Mouse (Mus musculus) layer of hippocampus, adult 2 months (tissue): ENCODE data around the gene Pbx3. TPM values are rescaled to one million over a fixed set of nuclear protein-coding genes. Genes with fewer than 3 reads are reported as not detected.
A peak's percentile ranks its signal among the peaks of the same experiment; 100 is the strongest.

Source experiments
- DNase-seq, 2 experiments: peaks; one replicate each; pipeline ENCODE4 v3.0.0; 2022; ENCODE audit warnings: low spot score in 2 of 2
- H3K27ac ChIP-seq: fragments of 200-600 bp; 2 replicates; pipeline ENCODE4 v1.8.1; 2022
- H3K4me3 ChIP-seq: fragments of 200-600 bp; 2 replicates; pipeline ENCODE4 v1.8.1; 2022; ENCODE audit warnings: mild to moderate bottlenecking
- CTCF ChIP-seq: fragments of 200-600 bp; conservative IDR thresholded peaks from 2 replicates; pipeline ENCODE4 v1.8.1; 2022; ENCODE audit warnings: antibody characterized with exemption, mild to moderate bottlenecking, moderate library complexity
- total RNA-seq, 2 experiments: library from RNA; stranded (reverse); gene quantifications; 2 replicates each; pipeline ENCODE4 v1.2.3; 2021

Gene Pbx3
- total RNA-seq, 2 experiments from 2014 or later: 7.0 TPM

GRCm38 (mm10) chr2:34370725-34371440, 2.1 kb downstream of the Pbx3 start:
- TF ChIP-seq CTCF: no peak
- no peak overlapping the region; the same call in 1 of the 2 replicates for H3K27ac ChIP-seq
- H3K4me3 ChIP-seq: peak overlapping the region; percentile 67
- no peak for DNase-seq

- Histone ChIP-seq H3K27ac (no peak overlapping the region), H3K4me3 (peak overlapping the region; percentile 67; the same call in 1 of the 2 replicates)
- no peak for TF ChIP-seq CTCF
- no peak for DNase-seq
Measured at GRCm38 (mm10) chr2:34370349-34370724, 2.6 kb downstream of the Pbx3 start.

GRCm38 (mm10) chr2:34368396-34368795, 4.5 kb downstream of the Pbx3 start:
- no peak overlapping the region for H3K27ac ChIP-seq
- no peak for DNase-seq
- TF ChIP-seq CTCF: no peak
- no peak overlapping the region for H3K4me3 ChIP-seq

- no peak for TF ChIP-seq CTCF
- no peak for DNase-seq
- no peak overlapping the region for H3K27ac ChIP-seq
- H3K4me3 ChIP-seq: no peak overlapping the region
Measured at GRCm38 (mm10) chr2:34367024-34367423, 5.9 kb downstream of the Pbx3 start.

GRCm38 (mm10) chr2:34363678-34364077, 9.3 kb downstream of the Pbx3 start:
- DNase-seq: no peak
- TF ChIP-seq CTCF: no peak
- H3K27ac ChIP-seq: no peak overlapping the region
- no peak overlapping the region for H3K4me3 ChIP-seq

- TF ChIP-seq CTCF: no peak
- H3K4me3 ChIP-seq: no peak overlapping the region
- H3K27ac ChIP-seq: no peak overlapping the region
- DNase-seq: no peak
Measured at GRCm38 (mm10) chr2:34355801-34356211, 17.1 kb downstream of the Pbx3 start.

GRCm38 (mm10) chr2:34352006-34352405, 20.9 kb downstream of the Pbx3 start:
- no peak overlapping the region for H3K4me3 ChIP-seq
- no peak for DNase-seq
- no peak for TF ChIP-seq CTCF
- no peak overlapping the region for H3K27ac ChIP-seq

- no peak for TF ChIP-seq CTCF
- no peak for DNase-seq
- no peak overlapping the region for H3K4me3 ChIP-seq
- H3K27ac ChIP-seq: no peak overlapping the region
Measured at GRCm38 (mm10) chr2:34347096-34347495, 25.8 kb downstream of the Pbx3 start.

- TF ChIP-seq CTCF: no peak
Measured at GRCm38 (mm10) chr2:34298664-34299063, 74.3 kb downstream of the Pbx3 start.

GRCm38 (mm10) chr2:34298202-34298601, 74.7 kb downstream of the Pbx3 start:
- H3K4me3 ChIP-seq: no peak overlapping the region
- DNase-seq: no peak

More at GRCm38 (mm10) chr2:34298664-34299063, 74.3 kb downstream of the Pbx3 start:
- Histone ChIP-seq H3K4me3 (no peak overlapping the region), H3K27ac (no peak overlapping the region)
- DNase-seq: no peak

GRCm38 (mm10) chr2:34289726-34290125, 83.2 kb downstream of the Pbx3 start:
- TF ChIP-seq CTCF: no peak
- Histone ChIP-seq H3K27ac (no peak overlapping the region), H3K4me3 (no peak overlapping the region)
- DNase-seq: no peak

More at GRCm38 (mm10) chr2:34298202-34298601, 74.7 kb downstream of the Pbx3 start:
- H3K27ac ChIP-seq: no peak overlapping the region
- TF ChIP-seq CTCF: no peak; the same call in 1 of the 2 replicates

- no peak overlapping the region for H3K4me3 ChIP-seq
- H3K27ac ChIP-seq: no peak overlapping the region
- no peak for TF ChIP-seq CTCF
- no peak for DNase-seq
Measured at GRCm38 (mm10) chr2:34284239-34284638, 88.7 kb downstream of the Pbx3 start.

GRCm38 (mm10) chr2:34280996-34281395, 91.9 kb downstream of the Pbx3 start:
- no peak overlapping the region for H3K4me3 ChIP-seq
- H3K27ac ChIP-seq: no peak overlapping the region
- TF ChIP-seq CTCF: no peak
- no peak for DNase-seq

- H3K27ac ChIP-seq: no peak overlapping the region
- no peak for DNase-seq
- no peak overlapping the region for H3K4me3 ChIP-seq
- no peak for TF ChIP-seq CTCF
Measured at GRCm38 (mm10) chr2:34279726-34280125, 93.2 kb downstream of the Pbx3 start.
